Mouse (Mus musculus): Measurements from ENCODE around the gene Sfta2.

DNA sequence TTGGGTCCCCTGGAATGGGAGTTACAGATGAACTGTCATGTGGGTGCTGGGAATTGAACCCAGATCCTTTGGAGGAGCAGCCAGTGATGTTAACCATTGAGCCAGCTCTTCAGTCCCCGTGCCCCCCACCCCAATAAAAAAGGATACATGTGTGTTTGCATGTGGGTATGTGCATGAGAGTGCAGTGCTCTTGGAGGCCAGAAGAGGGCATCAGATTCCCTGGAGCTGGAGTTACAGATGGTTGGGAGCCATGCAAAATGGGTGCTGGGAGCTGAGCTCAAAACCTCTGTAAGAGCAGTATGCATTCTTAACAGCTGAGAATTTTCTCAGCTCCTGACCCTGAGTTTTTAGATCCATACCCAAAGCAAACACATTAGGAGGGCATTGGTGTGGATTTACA lies 14.1 kb upstream of the Sfta2 start:
- TF ChIP-seq CTCF (IDR thresholded peaks at IDR 0.05 in 2 of 3, conservative IDR thresholded peaks at IDR 0.05 in 1 of 3; ENCODE audit: control insufficient read depth in 1 of 3, insufficient read depth in 1 of 3, low read depth in 2 of 3, low read length in 3 of 3, poor library complexity in 1 of 3, severe bottlenecking in 1 of 3): peak in 1 of 3 experiments; percentile 16; a peak in 3 of 6 replicates
- TF ChIP-seq MAX (IDR thresholded peaks at IDR 0.05; ENCODE audit: low read length): no peak
- TF ChIP-seq ZKSCAN1 (IDR thresholded peaks at IDR 0.05; ENCODE audit: low read depth, low read length): no peak
- no peak for TF ChIP-seq GATA1 (IDR thresholded peaks at IDR 0.05; ENCODE audit: low read depth, low read length)
- TF ChIP-seq HCFC1 (IDR thresholded peaks at IDR 0.05; ENCODE audit: low read depth, low read length): no peak
- TF ChIP-seq EP300 (IDR thresholded peaks at IDR 0.05; ENCODE audit: low read depth in 1 of 2, low read length in 2 of 2): no peak
- no peak for TF ChIP-seq POLR2A (IDR thresholded peaks at IDR 0.05; ENCODE audit: control insufficient read depth in 1 of 2, insufficient read depth in 1 of 2, low read depth in 1 of 2, low read length in 2 of 2, poor library complexity in 1 of 2)
- TF ChIP-seq TBP (IDR thresholded peaks at IDR 0.05; ENCODE audit: low read depth, low read length): no peak
- no peak for TF ChIP-seq GABPA (IDR thresholded peaks at IDR 0.05; ENCODE audit: low read depth, low read length)
- no peak for TF ChIP-seq USF2 (IDR thresholded peaks at IDR 0.05; ENCODE audit: borderline replicate concordance in 1 of 2, insufficient read depth in 1 of 2, low read depth in 1 of 2, low read length in 2 of 2)
